Mouse (Mus musculus) small intestine, adult 2 months (tissue): ENCODE results near the gene Prl2c1. TPM values are rescaled to one million over a fixed set of nuclear protein-coding genes. Genes with fewer than 3 reads are reported as not detected.
"Not testable (repeated sequence)": the region's sequence is repeated elsewhere in the genome, so short reads cannot be mapped to it uniquely, and the experiment has no call there.

Experiments
- H3K27ac ChIP-seq: fragments of 200-500 bp; 2 replicates; pipeline ENCODE4 v1.5.1; 2012; ENCODE audit warnings: low read depth, low read length, control low read depth, inconsistent platforms; ENCODE audit not compliant: insufficient read depth
- H3K27me3 ChIP-seq: fragments of 200-500 bp; 2 replicates; pipeline ENCODE4 v1.6.1; 2012; ENCODE audit warnings: mild to moderate bottlenecking, moderate library complexity, low read length, inconsistent platforms; ENCODE audit not compliant: control insufficient read depth, insufficient read depth
- H3K36me3 ChIP-seq: fragments of 200-500 bp; 2 replicates; pipeline ENCODE4 v1.6.1; 2012; ENCODE audit warnings: mild to moderate bottlenecking, low read length, control low read depth, inconsistent platforms; ENCODE audit not compliant: control insufficient read depth, insufficient read depth
- H3K4me1 ChIP-seq: fragments of 200-500 bp; 2 replicates; pipeline ENCODE4 v1.6.1; 2012; ENCODE audit warnings: low read length, inconsistent platforms, mixed read lengths; ENCODE audit not compliant: control insufficient read depth, insufficient read depth, insufficient read length
- H3K4me3 ChIP-seq: fragments of 200-500 bp; 2 replicates; pipeline ENCODE4 v1.5.1; 2012; ENCODE audit warnings: low read depth, mild to moderate bottlenecking, control low read depth, inconsistent platforms, low read length, moderate library complexity
- CTCF ChIP-seq: fragments of 200-500 bp; IDR thresholded peaks from 2 replicates; pipeline ENCODE4 v1.5.1; 2012; ENCODE audit warnings: low read depth, mild to moderate bottlenecking, control low read depth, inconsistent platforms, low read length, moderate library complexity, mixed read lengths; ENCODE audit not compliant: insufficient replicate concordance, insufficient read length; ENCODE audit errors: extremely low read depth
- POLR2A ChIP-seq: fragments of 200-500 bp; IDR thresholded peaks from 2 replicates; pipeline ENCODE4 v1.6.1; 2012; ENCODE audit warnings: low read depth, mild to moderate bottlenecking, control low read depth, inconsistent platforms, low read length, moderate library complexity
- WGBS: fragments of 180-500 bp; shearing (Covaris S2); methylation state at CpG from one replicate; pipeline ENCODE4 v1.1.7; 2018; 5-methylcytosine and 5-hydroxymethylcytosine counted together
- polyA plus RNA-seq: library from polyadenylated mRNA; depleted of rRNA; stranded (reverse); fragments of >200 nt; gene quantifications from 2 replicates; pipeline ENCODE4 v1.2.3, GENCODE M21; 2012; rRNA removed

The Prl2c1 gene
- not detected in 2 replicates for polyA plus RNA-seq

DNA sequence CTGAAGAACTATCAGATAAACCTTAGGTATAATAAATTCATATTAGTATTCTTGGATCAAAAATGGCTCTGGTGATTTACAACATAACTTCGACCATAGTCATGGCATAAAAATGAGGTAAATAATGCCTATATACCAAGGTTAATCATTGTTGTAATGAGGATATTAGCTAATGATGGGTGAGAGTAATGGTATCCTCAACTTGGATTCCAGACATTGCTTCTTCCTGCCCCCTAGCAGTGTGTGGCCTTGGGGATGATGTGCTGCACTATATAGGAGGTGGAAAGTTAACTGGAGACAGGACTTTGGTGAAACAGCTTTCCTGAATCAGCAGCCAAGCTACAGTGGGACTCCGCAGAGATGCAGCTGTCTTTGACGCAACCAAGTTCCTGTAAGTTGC is at the start of gene Prl2c1:
Gene Prl2c1 (plus strand): TSS at position 301 of the 400 bp plus-strand sequence.
- Histone ChIP-seq H3K4me1 (no peaks in the 10 kb centered on the region), H3K4me3 (no peak within 1 kb of the TSS), H3K36me3 (no peaks in the 10 kb centered on the region), H3K27me3 (no peaks in the 10 kb centered on the region), H3K27ac (no peak within 1 kb of the TSS)
- WGBS = 83% methylated on average over 3 of the region's 3 CpGs
- no peak for TF ChIP-seq POLR2A

DNA sequence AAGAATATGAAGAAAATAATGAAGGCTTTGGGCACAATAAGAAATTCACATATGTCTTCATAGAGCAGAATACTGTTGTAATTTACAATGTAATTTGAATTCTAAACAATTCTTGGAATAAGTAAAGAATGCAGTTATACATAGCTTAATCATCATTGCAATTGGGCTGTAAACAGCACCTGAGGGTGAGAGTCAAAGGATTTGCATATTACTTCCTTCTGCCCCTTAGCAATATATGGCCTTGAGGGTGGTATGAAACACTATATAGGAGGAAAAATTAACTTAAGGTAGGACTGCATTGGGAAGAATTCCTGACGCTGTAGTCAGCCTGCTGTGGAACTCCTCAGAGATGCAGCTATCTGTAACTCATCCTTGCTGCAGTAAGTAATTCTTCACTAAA is 47.8 kb upstream of the Prl2c1 start, which contains the start of gene Prl2a1:
Gene Prl2a1 (plus strand): TSS at position 301 of the 400 bp plus-strand sequence.
- no peak within 1 kb of the TSS for H3K27ac ChIP-seq
- no peaks in the 10 kb centered on the region for H3K36me3 ChIP-seq
- H3K4me3 ChIP-seq = no peak within 1 kb of the TSS
- H3K27me3 ChIP-seq = no peaks in the 10 kb centered on the region
- no peaks in the 10 kb centered on the region for H3K4me1 ChIP-seq
- no peak for TF ChIP-seq CTCF
- no peak for TF ChIP-seq POLR2A
- WGBS = 79% methylated on average over 1 of the region's 1 CpGs

DNA sequence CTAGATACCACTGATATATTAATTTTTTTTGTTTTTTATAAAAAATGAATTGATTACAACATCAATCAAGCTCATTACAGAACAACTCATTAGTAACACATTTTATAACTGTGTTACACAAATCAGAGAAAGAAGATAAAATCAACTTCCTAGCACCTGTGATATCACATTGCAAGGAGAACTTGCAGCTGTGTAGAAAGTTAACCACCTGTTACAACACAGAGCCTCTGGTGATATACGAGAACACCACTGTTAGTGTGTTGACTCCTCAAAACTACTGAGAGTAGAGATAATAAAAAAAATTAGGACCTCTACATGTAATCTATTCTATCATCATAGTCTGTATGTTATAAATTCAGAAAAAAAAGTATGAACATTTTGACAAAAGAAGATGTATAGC is 46.4 kb upstream of the Prl2c1 start:
- no peaks in the 10 kb centered on the region for H3K27me3 ChIP-seq
- H3K4me3 ChIP-seq = no peak overlapping the region
- WGBS = 62% methylated on average over 1 of the region's 1 CpGs
- TF ChIP-seq CTCF (no peak), POLR2A (no peak)
- H3K4me1 ChIP-seq = no peaks in the 10 kb centered on the region
- H3K36me3 ChIP-seq = no peaks in the 10 kb centered on the region
- H3K27ac ChIP-seq = no peak overlapping the region

DNA sequence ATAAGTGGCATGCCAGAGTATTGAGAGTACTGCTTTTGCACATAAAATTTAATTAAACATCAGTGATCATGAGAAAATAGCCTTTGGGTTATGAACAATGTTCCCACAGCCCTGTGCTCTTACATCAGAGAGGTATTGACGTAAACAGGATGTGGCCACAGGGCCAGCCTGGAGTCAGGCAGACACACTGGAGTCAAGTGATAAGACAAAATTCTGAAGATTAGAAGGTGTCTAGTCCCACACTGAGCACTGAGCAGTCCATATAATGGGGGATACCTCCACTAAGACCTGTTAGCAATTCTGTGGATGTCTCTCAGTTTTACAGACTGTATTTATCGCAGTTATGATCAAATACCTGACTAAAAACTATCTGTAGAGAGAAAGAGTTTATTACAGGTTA is 55.1 kb downstream of the Prl2c1 start:
- not testable (repeated sequence) for H3K27ac ChIP-seq, H3K4me1 ChIP-seq, H3K4me3 ChIP-seq, H3K36me3 ChIP-seq, H3K27me3 ChIP-seq
- WGBS = 91% methylated on average over 2 of the region's 2 CpGs

Other genes starting within 250 kb of the Prl2c1 start
- not detected in 2 replicates for gene Prl7b1, start 238.8 kb upstream of the Prl2c1 start, polyA plus RNA-seq
- not detected in 2 replicates for gene Prl7a1, start 206.8 kb upstream of the Prl2c1 start, polyA plus RNA-seq
- gene Prl7a2, start 181.3 kb upstream of the Prl2c1 start, polyA plus RNA-seq = not detected in 2 replicates
- gene Prl7d1, start 132.6 kb upstream of the Prl2c1 start, polyA plus RNA-seq = not detected in 2 replicates
- gene Prl7c1, start 68.5 kb upstream of the Prl2c1 start, polyA plus RNA-seq = not detected in 2 replicates
- not detected in 2 replicates for gene Prl2a1, start 47.7 kb upstream of the Prl2c1 start, polyA plus RNA-seq
- not detected in 2 replicates for gene Prl4a1, start 166.9 kb downstream of the Prl2c1 start, polyA plus RNA-seq